Mouse (Mus musculus) stomach, embryonic 14.5 days (tissue): ENCODE measurements at regions not wholly inside any gene's neighbourhood (a gene's known extent, or its start where the extent isn't known, plus 50 kb on each side); places are given as distances from the start of the nearest gene placed in this dataset.

Experiments
- ATAC-seq: fragments of 200-750 bp; cut with Nextera tagmentation; 2 replicates; pipeline ENCODE4 v1.8.0; 2017; ENCODE audit warnings: low read depth, moderate TSS enrichment; ENCODE audit not compliant: insufficient number of reproducible peaks, insufficient read depth, low FRiP score
- H3K27ac ChIP-seq: fragments of 300-500 bp; sonication (generic); 2 replicates; pipeline ENCODE4 v1.5.1; 2014; ENCODE audit warnings: mild to moderate bottlenecking, low read length, moderate library complexity, mixed read lengths
- H3K27me3 ChIP-seq: fragments of 300-500 bp; sonication (generic); 2 replicates; pipeline ENCODE4 v1.6.1; 2014; ENCODE audit warnings: low read length, control low read depth, mixed read lengths; ENCODE audit not compliant: control insufficient read depth, insufficient read depth
- H3K36me3 ChIP-seq: fragments of 300-500 bp; sonication (generic); 2 replicates; pipeline ENCODE4 v1.6.1; 2014; ENCODE audit warnings: mild to moderate bottlenecking, control low read depth, low read length, moderate library complexity, mixed read lengths; ENCODE audit not compliant: control insufficient read depth, insufficient read depth
- H3K4me1 ChIP-seq: fragments of 300-500 bp; sonication (generic); 2 replicates; pipeline ENCODE4 v1.6.1; 2014; ENCODE audit warnings: low read length, control low read depth, mixed read lengths; ENCODE audit not compliant: control insufficient read depth, insufficient read depth
- H3K4me2 ChIP-seq: fragments of 300-500 bp; sonication (generic); replicated peaks from 2 replicates; pipeline ENCODE4 v1.6.1; 2014; ENCODE audit warnings: low read depth, low read length, control low read depth
- H3K4me3 ChIP-seq: fragments of 300-500 bp; sonication (generic); 2 replicates; pipeline ENCODE4 v1.5.1; 2014; ENCODE audit warnings: low read depth, low read length, control low read depth
- H3K9ac ChIP-seq: fragments of 300-500 bp; sonication (generic); replicated peaks from 2 replicates; pipeline ENCODE4 v1.6.1; 2014; ENCODE audit warnings: low read depth, mild to moderate bottlenecking, control low read depth, low read length, moderate library complexity, mixed read lengths
- H3K9me3 ChIP-seq: fragments of 300-500 bp; sonication (generic); 2 replicates; pipeline ENCODE4 v1.6.1; 2016; ENCODE audit warnings: low read depth, low read length, control low read depth; ENCODE audit not compliant: control insufficient read depth
- WGBS: fragments of 180-500 bp; shearing (Covaris S2); extraction: QIAGEN DNeasy Blood & Tissue Kit; methylation state at CpG from one replicate; pipeline ENCODE4 v1.1.7; 2014; 5-methylcytosine and 5-hydroxymethylcytosine counted together

DNA sequence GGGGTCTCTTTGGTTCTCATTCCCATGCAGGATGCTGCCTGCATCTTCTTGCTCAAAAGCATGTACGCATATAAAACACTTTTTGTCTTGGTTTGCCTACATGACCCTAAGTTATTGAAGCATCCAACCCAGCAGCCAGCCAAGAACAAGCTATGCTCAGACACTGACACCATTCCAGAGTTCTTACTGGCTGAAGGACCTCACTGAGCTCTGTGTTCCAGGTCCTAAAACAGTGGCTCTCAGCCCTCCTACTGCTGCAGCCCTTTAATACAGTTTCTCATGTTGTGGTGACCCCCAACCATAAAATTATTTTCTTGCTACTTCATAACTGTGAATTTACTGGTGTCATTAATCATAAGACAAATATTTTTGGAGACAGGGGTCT, 450.4 kb downstream of the Tns1 start:
- no peak overlapping the region for H3K27ac ChIP-seq
- WGBS: 93% methylated on average over 1 of the region's 1 CpGs
- no peak overlapping the region for H3K4me2 ChIP-seq
- H3K4me1 ChIP-seq: no peaks in the 10 kb centered on the region
- ATAC-seq: no peak
- no peak overlapping the region for H3K4me3 ChIP-seq
- H3K9me3 ChIP-seq: no peaks in the 10 kb centered on the region
- H3K9ac ChIP-seq: no peak overlapping the region
- H3K27me3 ChIP-seq: no peaks in the 10 kb centered on the region
- no peaks in the 10 kb centered on the region for H3K36me3 ChIP-seq

DNA sequence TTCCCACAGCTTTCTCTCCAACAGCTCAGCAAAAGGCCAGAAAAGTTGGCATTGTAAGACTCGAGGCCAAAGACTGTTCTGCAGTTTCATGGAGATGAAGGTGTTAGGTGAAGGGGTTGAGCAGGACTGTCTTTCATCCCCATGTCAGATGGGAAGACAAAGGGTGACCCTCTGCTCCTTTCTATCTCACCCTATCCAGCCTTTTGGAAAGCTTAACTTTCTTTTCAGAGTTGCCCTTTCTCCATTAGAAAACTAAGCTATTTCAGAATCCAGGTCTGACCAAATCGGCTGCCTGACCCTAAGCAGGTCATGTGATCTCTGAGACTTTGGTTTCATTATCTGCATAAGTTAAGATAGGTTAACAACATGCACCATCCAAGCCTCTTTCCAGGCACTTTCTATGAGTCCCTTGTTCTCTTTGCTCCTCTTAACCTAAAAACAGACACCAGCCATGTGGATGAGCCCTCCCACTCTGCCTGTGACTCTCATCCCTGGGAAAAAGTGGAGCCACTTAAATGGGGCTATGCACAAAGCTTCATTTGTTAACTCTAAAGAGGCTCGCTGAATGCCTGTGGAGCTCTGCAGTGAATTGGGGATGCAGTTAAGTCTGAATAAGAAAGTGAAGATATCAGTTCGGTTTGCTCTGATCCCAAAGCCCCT, 450.9 kb downstream of the Tns1 start:
- WGBS: 47% methylated on average over 4 of the region's 4 CpGs

DNA sequence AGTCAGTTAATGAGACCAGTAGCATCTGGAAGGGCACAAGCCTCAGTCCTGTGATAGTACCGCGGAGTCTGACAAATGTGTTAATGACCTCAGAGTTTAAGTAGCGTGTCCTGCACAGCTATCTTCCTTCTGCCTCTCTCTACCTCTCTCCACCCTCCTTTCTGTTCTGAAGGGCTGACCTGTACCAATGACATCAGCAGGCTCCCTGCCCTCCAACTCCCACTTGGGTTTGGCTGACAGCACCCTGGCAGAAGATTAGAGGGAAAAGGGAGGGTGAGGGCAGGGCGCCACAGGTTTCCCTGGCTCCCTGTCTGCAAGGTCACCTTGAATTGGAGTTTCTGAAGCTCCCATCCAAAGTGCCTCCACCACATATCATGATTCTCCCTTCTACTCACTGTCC, 452.0 kb downstream of the Tns1 start:
- no peak overlapping the region for H3K4me3 ChIP-seq
- H3K4me1 ChIP-seq: no peaks in the 10 kb centered on the region
- H3K27ac ChIP-seq: no peak overlapping the region
- no peaks in the 10 kb centered on the region for H3K27me3 ChIP-seq
- H3K4me2 ChIP-seq: no peak overlapping the region
- no peak overlapping the region for H3K9ac ChIP-seq
- WGBS: 70% methylated on average over 4 of the region's 4 CpGs
- no peaks in the 10 kb centered on the region for H3K36me3 ChIP-seq
- ATAC-seq: no peak
- H3K9me3 ChIP-seq: no peaks in the 10 kb centered on the region

More for the DNA sequence above, 450.9 kb downstream of the Tns1 start:
- H3K9ac ChIP-seq: no peak overlapping the region
- no peak overlapping the region for H3K27ac ChIP-seq
- H3K4me2 ChIP-seq: no peak overlapping the region
- no peaks in the 10 kb centered on the region for H3K36me3 ChIP-seq
- no peaks in the 10 kb centered on the region for H3K4me1 ChIP-seq
- ATAC-seq: no peak
- H3K4me3 ChIP-seq: no peak overlapping the region
- H3K9me3 ChIP-seq: no peaks in the 10 kb centered on the region
- H3K27me3 ChIP-seq: no peaks in the 10 kb centered on the region

DNA sequence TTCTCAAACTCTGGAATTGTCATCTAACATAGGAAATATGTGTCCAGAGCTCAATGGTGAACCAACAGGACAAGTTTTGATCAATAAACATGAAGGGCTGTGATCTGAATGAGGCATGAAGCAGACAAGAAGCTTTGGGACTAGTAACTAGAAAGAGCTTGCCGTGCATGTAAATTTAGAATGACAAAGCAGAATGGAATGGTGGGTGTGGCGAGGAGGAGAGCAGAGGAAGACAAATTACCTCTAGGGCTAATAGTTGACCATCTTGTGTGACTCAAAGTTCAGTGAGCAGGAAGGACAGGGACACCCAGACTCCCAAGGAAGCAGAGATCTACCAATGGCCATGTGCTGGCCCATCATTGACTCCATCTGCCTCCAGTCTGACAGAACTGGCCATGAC, 455.6 kb downstream of the Tns1 start:
- no peaks in the 10 kb centered on the region for H3K36me3 ChIP-seq
- H3K9me3 ChIP-seq: no peaks in the 10 kb centered on the region
- H3K9ac ChIP-seq: no peak overlapping the region
- H3K4me3 ChIP-seq: no peak overlapping the region
- ATAC-seq: no peak
- no peak overlapping the region for H3K27ac ChIP-seq
- H3K4me2 ChIP-seq: no peak overlapping the region
- no peaks in the 10 kb centered on the region for H3K4me1 ChIP-seq
- 54% methylated on average over 2 of the region's 2 CpGs for WGBS
- H3K27me3 ChIP-seq: no peaks in the 10 kb centered on the region

DNA sequence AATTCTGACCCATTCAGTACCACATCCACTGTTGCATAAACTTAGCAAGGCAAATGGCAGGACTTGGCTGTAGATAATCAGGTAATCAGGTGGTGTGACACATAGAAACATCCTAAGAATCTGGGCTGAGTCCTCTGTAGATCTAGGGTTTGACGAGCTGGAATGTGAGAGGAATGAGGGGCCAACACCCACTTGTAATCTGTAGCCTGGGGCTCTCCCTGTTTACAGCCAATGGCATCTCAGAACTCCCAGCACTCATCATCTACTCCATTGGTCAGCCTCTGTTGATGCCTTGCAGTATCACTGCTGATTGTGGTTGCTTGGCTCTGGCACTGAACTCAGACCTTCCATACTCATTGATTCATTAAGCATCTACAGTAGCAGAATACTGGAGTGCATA, 460.7 kb downstream of the Tns1 start:
- Histone ChIP-seq H3K9ac (no peak overlapping the region), H3K9me3 (no peaks in the 10 kb centered on the region), H3K4me2 (no peak overlapping the region), H3K27me3 (no peaks in the 10 kb centered on the region), H3K4me1 (no peaks in the 10 kb centered on the region), H3K4me3 (no peak overlapping the region), H3K27ac (no peak overlapping the region), H3K36me3 (no peaks in the 10 kb centered on the region)
- no peak for ATAC-seq
- WGBS: 33% methylated on average over 1 of the region's 1 CpGs

DNA sequence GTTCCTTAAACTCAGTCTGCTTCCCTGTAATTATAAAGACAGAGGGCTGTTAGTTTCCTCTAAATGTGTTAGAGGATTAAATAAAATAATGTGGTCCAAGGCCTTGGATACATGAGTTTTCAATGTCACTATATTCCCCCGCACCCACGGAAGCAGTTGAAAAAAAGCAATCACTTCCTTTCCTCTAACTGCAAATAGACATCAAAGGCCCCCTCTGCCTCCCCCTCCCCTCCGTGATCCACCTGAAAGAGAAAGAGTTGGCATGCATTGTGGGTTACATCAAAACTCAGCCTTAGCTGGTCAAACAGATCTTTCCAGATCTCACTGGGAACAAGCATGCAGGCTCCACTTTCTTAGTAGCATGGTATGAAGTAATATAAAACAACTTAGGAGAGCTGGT, 479.2 kb downstream of the Tns1 start:
- ATAC-seq: no peak; the same call in 1 of the 2 replicates
- 60% methylated on average over 3 of the region's 3 CpGs for WGBS
- Histone ChIP-seq H3K4me2 (no peak overlapping the region), H3K9me3 (no peaks in the 10 kb centered on the region), H3K4me1 (peaks cover 27% of the 10 kb centered on the region), H3K27ac (peak overlapping the region; percentile 64; the same call in 1 of the 2 replicates), H3K27me3 (no peaks in the 10 kb centered on the region), H3K36me3 (no peaks in the 10 kb centered on the region), H3K9ac (no peak overlapping the region), H3K4me3 (no peak overlapping the region)

DNA sequence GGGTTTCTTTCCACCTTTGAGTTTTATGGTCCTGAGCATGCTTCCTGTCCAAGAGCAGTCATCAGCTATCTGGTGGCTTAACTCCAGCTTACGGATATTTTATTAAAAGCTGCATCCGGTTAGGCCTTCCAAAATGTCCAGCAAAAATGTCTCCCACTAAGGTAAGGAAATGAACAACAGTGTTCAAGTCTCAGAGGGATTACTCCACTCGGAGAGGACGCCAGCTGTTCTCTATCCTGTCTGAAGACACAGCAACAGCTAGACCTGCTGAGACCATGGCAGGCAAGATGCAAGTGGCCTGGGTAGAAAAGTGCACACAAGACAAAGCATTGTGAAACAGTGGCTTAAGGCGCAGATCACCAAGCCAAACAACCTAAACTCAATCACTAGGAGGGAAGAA, 479.9 kb downstream of the Tns1 start:
- Histone ChIP-seq H3K36me3 (no peaks in the 10 kb centered on the region), H3K9me3 (no peaks in the 10 kb centered on the region), H3K9ac (no peak overlapping the region), H3K4me2 (no peak overlapping the region), H3K27me3 (no peaks in the 10 kb centered on the region), H3K4me1 (peaks cover 27% of the 10 kb centered on the region), H3K4me3 (no peak overlapping the region), H3K27ac (peak overlapping the region; percentile 64; the same call in 1 of the 2 replicates)
- 39% methylated on average over 5 of the region's 5 CpGs for WGBS
- peak; percentile 67; the same call in 1 of the 2 replicates for ATAC-seq

DNA sequence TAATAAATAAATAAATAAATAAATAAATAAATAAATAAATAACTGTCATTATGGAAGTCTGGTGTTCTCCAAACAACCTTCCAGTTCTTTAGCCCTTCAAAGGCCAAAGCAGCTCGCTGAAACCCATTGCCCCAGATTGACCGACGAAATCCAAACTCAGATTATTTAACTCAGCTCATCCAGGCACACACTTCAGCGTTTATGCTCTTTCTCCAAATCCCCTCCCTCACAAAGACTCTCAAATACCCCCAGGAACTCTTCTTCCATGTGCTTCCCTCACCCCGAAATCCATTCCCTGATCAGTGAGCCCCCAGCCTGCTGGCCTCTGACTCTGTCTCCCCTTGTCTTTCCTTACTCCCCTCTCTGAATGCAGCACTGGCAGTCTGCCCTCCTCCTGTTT, 480.8 kb downstream of the Tns1 start:
- Histone ChIP-seq H3K9me3 (no peaks in the 10 kb centered on the region), H3K4me2 (no peak overlapping the region), H3K36me3 (no peaks in the 10 kb centered on the region), H3K9ac (no peak overlapping the region), H3K4me1 (peaks cover 27% of the 10 kb centered on the region), H3K4me3 (no peak overlapping the region), H3K27ac (no peak overlapping the region; the same call in 1 of the 2 replicates), H3K27me3 (no peaks in the 10 kb centered on the region)
- 64% methylated on average over 5 of the region's 5 CpGs for WGBS
- ATAC-seq: no peak

DNA sequence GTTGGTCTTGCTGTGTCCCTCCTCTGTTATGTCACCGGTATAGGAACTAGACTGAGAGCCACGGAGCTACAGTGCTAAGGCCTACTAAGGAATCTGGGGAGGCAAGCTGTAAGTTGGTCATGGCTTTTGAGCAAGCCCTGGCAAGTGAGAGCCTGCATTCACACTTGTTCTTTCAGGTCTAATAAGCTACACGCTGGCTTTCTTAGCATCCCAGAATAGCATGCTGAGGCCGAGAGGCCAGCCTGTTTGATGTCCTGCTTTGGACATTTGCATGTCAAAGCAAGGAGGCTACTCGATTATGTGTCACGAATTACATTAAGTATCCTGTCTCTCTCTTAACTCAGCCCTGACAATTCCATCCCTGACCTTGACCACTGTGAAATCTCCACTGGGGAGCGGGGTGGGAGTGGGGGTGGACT, 481.5 kb downstream of the Tns1 start:
- ATAC-seq: no peak
- H3K36me3 ChIP-seq: no peaks in the 10 kb centered on the region

More for the DNA sequence above, 481.5 kb downstream of the Tns1 start:
- Histone ChIP-seq H3K27me3 (no peaks in the 10 kb centered on the region), H3K4me3 (no peak overlapping the region), H3K4me2 (no peak overlapping the region), H3K9me3 (no peaks in the 10 kb centered on the region), H3K9ac (no peak overlapping the region), H3K4me1 (peaks cover 27% of the 10 kb centered on the region), H3K27ac (no peak overlapping the region)
- WGBS: 53% methylated on average over 7 of the region's 7 CpGs
